Mouse (Mus musculus) forelimb bud, embryonic 11.5 days (tissue): ENCODE measurements around the gene Traf6.

Source experiments
- DNase-seq: peaks from one replicate; pipeline ENCODE4 v3.0.0-alpha.2; 2012; ENCODE audit warnings: low read depth, low spot score

The Traf6 gene

DNA sequence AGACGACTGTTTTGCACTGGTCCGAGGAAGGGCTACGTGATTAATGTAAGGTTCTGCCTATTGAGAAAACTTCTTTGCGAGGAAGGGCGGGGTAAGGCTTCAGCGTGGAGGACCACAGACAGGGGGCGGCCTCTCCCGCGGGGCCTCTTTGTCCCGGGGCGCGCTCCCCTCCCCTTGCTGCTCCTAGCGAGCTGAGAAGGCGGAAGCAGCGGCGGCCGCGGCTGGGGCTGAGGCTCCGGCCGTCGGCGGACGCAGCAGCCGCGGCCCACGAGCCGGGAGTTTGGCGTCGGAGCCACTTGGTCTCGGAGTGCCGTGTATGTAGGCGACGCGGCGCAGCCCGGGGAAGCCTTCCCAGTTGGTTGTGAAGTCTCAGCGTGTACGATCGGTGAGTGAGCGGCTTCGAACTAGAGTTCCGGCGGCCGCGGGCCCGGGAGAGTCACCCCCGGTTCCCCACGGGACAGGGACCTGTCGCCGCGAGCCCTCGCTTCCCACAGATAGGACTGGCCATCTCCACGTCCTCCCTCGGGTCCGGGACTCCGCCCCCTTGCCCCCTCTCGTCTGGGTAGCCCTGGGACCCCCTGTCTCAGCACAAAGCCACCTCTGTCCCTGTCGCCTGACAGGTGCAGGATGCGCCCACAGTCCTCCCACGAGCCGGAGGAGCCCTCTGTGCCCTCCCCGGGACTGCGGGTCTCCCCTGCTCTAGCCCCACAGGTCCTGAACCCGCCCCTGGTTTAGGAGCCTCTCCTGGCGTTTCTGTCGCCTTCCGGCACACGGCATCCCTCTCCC is at the start of gene Traf6:
Gene Traf6, plus strand, starts transcription at position 194 of the 786 bp plus-strand sequence.
- DNase-seq, result peak; percentile 79

DNA sequence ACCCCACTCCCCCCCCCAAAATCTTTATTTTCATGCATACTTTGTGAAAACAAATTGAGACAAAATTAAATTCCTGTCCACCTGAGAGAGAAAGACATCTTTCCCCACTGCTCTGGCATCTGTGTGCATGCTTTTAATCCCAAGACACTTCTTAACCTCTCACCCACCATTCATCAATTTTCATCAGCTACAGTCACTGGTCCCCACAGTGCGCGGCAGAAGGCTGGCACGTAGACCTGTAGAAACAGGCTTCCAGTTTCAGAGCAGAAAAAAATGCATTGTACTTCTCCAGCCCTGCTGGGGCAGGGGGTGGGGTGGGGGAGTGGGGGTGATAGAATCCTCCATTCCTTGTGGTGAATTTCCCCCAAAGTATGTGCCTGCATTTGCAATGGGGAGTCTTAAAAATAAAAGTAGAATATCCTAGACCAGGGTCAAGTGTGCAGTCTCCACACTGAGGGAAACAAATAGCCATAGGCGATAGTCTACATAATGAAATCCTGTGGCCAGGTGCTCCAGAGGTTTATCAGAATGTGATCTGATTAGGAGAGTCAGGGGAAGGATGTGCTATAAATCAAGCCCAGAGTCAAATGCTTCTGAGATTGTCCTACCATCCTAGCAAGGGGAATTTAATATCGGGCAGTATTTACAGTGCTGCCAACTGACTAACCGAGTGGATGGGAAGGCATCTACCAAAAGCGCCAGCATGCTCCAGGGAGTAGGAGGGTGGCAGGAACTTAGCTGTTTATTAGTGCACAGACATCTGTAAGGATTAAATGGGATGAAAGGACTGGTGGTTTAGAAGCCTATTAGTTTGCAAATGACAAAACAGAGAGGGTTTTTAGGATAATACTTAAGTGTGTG is 39.0 kb upstream of the Traf6 start:
- DNase-seq, result peak; percentile 30

DNA sequence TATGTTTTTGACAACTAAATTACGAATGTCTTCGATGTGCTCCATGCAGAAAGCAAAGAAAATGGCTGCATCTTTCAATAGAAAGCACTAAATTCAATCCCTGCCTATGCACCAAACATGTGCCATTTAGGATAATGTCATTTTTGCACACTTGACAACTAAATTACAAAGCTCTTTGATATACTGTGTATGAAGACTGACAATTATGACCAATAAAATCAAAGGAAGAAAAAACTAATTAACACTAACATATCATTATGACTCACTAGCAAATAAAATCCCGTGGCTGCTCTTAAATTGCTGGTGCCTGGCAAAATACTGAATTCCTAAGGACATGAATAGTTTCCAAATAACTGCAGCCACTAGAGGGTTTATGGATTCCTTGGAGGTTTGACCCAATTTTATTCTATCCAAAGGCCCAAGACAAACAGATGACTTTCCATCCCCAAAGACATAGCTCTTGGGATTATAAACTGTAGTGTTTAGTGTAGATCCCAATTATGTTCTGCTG is 38.3 kb upstream of the Traf6 start:
- no peak for DNase-seq

DNA sequence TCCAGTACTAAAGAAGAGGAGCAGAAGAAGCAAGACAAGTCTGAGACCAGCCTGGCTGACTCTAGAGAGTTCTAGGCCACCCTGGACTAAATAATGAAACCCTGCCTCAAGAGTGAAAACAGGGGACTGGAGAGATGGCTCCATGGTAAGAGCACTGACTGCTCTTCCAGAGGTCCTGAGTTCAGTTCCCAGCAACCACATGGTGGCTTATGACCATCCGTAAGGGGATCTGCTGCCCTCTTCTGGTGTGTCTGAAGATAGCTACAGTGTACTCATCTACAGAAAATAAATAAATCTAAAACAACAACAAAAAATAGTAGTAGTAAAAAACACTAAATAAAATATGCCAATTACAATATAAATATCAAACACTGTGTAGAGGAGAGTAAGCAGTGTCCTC is 32.4 kb upstream of the Traf6 start:
- no peak for DNase-seq

DNA sequence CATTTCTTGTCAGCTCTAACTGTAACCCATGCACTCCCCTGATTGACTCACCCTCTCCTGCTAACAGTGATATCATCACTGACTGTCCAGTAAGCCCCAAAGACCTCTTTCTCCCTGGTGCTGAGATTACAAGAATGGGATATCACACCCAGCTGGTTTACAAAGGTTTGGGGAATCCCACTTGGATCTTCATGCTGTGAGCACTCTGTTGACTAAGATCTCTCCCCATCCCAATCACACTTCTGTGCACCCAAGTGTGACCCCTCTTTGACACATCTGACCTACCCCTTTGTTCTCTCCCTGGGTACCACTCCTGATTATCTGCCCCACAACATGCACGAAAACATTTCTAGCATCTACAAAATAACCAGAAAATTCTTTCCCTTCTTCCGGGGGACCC is 29.9 kb upstream of the Traf6 start:
- DNase-seq, result no peak

DNA sequence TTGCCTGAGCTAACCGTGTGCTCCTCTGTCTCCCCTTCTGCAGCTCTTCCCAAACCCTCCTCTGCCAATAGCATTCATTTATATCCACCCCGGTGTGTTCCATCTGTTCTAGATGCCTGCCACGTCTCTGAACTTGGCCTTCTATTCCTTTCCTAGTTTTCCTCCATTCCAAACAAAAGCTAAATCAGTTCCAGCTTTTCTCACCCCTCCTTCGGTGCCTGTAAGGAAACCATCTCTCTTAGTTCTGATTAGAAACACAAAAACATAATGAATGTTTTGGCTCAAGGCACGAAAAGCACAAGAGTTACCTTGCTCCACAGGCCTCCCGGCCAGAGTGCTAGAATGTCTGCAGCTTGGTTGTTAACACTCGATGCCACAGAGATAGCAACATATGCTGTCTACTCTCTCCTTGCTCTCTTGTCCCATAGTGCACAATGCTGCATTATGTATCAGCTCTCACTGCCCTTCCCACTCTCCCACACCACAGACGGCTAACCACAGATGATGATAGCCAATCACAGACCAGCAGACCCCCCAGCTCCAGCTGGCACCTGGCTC is 29.0 kb upstream of the Traf6 start, which contains the start of the genes Rag1 and B230118H07Rik:
Gene Rag1, minus strand, starts transcription at position 388 of the 558 bp plus-strand sequence.
Gene B230118H07Rik, minus strand, starts transcription at position 419 of the 558 bp plus-strand sequence.
- DNase-seq, result peak; percentile 34

DNA sequence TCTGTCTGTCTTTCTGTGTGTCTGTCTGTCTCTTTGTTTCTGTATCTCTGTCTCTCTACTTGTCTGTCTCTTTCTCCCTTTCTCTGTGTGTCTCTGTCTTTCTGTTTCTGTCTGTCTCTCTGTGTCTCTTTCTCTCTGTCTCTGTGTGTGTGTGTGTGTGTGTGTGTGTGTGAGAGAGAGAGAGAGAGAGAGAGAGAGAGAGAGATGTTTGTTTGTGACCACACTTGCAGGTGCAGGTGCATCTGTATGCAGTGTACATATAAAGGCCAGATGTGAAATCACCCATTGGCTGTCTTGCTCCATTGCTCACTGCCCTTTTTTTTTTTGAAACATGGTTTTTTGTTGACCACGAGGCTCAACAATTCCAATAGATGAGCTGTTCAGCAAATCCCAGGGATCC is 27.8 kb upstream of the Traf6 start:
- no peak for DNase-seq

DNA sequence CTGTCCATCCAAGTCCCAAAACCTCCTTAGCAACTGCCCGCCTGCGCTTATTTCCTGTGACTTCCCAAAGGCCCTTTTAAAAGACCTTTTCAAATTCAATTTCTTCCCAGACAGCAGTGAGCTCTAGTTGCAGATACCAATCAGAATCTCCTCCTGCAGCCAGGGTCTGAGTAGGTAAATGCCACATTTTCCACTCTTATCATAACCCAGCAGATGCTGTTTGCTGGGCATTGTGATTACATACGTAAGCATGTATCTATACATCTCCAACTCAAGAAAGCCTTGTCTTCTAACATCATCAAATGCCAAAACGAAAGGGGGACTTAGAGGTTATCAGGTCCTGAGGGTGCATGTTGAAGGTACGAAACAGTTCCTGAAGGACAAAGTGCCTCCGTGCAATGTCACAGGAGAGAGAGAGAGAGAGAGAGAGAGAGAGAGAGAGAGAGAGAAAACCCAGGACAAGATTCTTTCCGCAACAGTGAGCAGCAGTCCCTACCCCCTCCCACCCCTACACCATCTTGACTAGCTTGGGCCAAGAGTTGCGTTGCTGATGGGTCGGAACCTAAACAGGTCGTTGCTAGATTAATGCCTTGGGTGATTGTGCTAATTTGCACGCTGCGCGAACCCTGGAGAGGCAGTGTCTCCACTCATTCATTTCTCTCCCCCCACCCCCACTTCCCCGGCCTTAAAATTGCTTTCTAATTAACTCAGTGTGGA is 25.9 kb upstream of the Traf6 start:
- DNase-seq, result no peak

DNA sequence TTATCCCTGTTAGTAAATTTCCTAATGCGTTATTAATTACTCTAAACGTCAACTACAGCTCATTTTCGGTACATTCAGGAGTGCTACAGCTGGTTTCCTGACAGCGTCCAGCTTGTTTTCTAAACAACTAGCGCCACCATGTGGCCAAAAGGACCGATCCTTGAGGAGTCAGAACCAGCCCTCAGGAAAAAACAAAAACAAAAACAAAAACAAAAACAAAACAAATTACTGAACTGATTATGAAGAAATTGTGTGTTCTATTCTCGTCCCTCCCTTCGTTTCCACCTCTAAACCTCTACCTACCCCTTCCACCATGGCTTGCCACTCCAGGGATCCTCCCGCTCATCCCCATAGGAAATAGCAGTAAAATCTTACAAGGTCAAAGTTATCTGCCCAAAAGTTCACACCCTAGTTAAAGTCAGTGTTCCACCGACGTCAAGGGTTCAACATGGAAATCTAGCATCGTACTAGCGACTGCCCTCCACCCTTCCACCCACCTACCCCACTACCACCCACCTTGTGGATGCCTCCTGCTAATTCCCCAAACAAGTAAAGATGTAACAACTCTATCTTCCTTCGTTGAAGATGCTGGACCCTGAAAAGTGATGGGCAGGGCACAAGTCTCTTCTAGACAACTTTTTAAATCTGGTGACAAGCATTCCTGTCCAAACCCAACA is 25.2 kb upstream of the Traf6 start:
- DNase-seq, result peak; percentile 79

DNA sequence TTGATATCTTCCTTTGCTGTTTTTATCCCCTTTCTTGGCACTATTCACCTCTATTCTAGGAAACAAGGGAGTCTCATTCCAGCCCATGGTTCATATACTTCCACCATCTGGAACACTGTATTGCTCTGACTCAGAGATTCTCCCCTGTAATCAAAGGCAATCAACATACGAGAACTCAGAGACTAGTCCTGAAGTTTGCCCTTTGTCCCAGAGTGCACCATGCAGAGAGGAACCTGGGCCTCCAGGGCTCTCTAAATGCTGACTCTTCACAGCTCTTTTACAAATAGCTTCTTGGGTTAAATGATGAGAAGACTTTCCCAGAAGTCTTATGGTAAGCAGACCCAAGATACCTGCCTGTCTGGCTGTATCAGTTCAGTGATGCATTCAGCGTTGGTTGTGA is 17.7 kb upstream of the Traf6 start:
- no peak for DNase-seq

DNA sequence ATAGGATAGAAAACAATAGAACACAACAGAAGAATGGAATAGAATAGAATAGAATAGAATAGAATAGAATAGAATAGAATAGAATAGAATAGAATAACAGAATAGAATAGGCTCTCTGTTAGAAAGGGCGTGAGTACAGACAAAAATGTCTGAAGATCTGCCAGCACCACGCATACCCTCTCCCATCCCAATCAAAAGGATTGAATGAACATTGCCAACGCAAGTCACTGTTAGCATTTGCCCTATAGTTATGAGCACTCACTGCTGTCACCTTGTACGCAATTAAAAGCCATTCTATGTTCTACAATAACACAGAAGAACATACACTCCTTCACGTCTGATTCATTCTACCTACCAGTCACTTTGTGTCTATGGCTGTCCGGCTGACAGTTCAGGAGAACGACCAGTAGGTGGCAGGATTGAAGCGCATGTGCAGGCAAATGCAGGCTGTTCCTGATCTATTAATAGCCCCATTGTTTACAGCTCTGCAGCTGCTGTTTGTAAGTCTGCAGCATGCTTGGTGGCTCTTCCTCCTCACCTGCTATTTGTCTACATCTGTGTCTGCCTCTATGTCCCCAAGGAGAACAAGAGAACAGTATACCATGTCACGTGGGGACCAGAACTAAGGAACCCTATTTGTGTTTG is 13.0 kb upstream of the Traf6 start:
- peak; percentile 87 for DNase-seq

DNA sequence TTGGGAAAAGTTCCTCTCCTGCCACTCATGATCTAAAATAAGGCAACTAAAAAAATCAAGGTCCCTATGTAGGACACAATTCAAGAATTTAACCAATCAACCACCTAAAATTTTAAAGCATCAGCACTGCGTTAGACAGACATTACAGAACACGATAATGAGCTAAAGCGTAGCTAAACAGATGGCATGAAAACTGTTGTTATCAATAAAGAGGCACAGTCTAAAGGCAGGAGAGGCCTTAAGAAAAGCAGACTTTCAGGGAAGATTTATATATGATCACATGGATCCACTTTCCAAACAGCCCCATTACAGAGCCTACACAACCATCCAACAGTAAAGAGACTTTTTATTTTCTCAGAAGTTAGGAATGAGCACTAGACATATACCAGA is 12.5 kb upstream of the Traf6 start:
- no peak for DNase-seq

DNA sequence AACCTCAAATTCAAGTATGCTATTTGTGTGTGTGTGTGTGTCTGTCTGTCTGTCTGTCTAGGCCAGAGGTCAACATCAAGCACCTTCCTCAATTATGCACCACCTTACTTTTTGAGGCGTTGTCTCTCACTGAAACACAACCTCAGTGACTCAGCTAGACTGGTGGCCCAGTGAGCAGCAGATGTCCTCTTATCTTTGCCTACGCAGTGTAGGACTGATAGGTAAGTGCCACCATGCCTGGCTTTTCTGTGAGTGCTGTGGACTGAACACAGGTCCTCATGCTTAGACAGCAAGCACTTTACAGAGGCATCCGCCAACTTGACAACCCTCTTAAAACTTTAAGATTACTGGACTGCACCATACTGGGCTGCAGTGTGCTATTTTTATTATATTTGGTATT is 9.5 kb upstream of the Traf6 start:
- DNase-seq, result no peak

DNA sequence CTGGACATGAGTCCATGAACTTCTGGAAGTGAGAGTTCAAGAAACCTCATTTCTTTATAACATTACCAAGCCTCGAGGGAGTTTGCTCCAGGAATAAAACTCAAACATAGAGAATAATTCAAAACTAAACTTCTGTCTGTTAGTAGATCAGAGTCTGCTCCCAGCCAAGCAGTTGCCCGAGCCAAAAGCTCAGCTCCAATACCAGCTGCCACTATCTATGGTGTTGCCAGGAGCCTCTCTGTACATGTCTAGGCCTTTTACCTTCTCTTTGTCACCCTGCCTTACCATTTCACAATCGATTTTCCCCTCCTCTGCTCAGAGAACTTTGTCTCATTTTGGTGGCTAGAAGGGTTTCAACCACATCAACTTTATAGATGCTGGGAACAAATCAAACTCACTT is 4.7 kb upstream of the Traf6 start:
- DNase-seq, result no peak

DNA sequence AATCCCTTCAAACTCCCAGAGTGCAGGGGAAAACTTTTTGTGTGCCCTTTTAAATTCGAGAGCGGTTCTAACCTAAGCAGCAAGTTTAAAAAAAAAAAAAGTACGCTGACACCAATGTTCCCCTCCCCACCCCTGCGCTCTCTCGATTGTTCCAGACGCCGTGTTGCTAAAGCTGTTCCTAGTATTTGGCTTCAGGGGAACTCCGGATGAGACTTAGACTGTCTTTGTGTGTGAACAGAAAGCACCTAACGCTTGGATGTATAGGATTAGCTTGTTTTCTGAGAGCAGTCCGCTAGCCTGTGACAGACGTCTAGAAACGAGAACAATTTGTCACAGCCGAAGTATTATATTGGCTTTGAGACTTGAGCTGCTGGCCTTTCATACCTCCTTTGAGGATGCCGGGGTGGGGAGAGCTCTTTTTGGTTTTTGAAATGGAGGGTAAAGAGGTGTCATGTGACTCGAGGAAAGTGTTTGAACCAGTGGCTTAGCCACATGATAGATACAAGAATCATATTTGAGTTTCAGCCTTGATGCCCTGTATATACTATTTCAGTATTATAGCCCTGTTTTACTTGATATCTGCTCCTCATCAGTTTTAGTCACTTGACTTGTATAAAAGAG is 1.0 kb downstream of the Traf6 start:
- DNase-seq, result no peak

DNA sequence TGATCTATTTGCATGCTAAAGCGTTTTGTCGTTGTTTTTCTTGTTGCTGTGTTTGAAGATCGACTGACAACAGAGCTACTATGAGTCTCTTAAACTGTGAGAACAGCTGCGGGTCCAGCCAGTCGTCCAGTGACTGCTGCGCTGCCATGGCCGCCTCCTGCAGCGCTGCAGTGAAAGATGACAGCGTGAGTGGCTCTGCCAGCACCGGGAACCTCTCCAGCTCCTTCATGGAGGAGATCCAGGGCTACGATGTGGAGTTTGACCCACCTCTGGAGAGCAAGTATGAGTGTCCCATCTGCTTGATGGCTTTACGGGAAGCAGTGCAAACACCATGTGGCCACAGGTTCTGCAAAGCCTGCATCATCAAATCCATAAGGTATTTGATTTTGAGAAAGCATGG is 6.2 kb downstream of the Traf6 start:
- no peak for DNase-seq

DNA sequence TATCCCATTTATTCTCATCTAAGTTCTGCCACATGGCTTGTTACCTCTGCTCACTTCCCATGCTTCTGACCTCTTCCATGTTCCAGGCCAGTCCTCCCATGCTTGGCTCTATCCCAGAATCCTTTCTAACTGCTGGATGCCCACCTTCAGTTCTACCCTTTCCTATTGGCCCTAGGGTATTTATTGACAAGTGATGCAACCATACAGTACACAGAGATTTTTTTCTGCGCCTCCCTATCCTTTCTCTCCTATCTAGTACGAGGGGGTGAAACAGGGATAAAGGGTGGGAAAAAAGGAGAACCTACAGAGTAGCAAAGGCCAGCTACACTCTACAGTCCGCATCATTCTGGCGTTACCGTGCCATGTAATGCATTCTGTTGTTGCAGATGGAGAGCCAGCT is 9.8 kb downstream of the Traf6 start:
- no peak for DNase-seq

DNA sequence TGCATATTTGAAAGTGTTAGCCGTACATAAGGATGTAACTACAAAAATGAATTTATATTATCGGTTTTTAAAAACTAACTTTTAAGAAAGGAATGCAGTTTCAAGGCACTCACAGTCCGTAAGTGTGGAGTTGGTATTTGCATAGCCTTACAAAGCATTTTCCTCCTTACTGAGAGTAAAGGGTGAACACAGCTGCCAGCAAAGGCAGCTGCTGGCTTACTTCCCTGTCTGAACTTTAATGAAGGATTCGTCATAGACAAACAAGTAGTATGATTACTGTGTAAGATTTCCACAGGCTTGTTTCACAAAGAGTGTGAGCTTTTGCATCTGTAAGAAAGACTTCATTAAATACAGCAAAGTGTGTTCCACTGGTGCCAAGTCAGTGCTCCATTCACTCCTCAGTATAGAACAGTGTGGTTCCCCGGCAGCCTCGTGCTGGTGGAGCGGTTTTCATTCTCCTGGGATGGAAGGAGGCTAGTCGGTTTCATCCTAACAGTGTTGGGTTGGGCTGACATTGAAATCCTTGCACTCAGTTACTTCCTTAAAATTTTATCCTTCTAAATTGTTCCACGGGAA is 12.1 kb downstream of the Traf6 start:
- no peak for DNase-seq

DNA sequence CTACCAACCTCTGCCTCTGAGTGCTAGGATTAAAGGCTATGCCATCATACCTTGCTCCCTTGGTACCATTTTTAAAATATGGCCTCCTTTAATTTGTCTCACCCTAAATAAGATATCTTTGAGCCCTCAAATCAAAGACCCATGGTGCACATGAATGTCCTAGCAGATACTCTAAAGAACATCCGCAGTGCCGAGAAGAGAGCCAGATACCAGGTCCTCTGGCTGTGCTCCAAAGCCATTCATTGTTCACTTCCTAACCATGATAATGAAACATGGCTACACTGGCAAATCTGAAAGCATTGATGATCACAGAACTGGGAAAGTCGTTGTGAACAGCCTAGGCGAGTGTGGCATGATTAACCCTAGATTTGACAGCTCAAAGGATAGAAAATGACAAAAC is 14.8 kb downstream of the Traf6 start:
- DNase-seq, result no peak
